Mouse (Mus musculus): ENCODE results near the gene Arhgap15. TPM values are rescaled to one million over a fixed set of nuclear protein-coding genes. Genes with fewer than 3 reads are reported as not detected.
A peak's percentile ranks its signal among the peaks of the same experiment; 100 is the strongest.

Arhgap15 gene
- total RNA-seq, 2 experiments from 2014 or later = 8.7 to 9.7 TPM

DNA sequence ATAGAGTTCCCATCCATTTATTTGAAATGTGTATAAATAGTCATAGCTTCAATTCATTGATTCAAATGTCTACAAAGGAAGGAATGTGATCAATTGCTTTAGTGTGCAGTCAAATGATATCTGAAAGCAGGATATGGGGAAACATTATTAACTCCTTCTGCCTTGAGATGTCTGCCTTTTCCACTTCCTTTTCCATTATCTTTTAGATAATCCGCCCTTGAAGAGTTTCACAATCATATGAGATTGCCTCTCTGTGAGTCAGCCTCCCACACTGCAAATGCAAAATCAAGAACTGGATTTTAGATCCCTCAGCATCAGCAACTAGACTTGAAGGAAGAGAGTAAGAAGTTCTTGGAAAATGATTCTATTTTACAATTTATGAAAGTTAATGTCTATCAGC lies 276.1 kb downstream of the Arhgap15 start:
- no peak for DNase-seq (ENCODE audit: low spot score in 2 of 2)

DNA sequence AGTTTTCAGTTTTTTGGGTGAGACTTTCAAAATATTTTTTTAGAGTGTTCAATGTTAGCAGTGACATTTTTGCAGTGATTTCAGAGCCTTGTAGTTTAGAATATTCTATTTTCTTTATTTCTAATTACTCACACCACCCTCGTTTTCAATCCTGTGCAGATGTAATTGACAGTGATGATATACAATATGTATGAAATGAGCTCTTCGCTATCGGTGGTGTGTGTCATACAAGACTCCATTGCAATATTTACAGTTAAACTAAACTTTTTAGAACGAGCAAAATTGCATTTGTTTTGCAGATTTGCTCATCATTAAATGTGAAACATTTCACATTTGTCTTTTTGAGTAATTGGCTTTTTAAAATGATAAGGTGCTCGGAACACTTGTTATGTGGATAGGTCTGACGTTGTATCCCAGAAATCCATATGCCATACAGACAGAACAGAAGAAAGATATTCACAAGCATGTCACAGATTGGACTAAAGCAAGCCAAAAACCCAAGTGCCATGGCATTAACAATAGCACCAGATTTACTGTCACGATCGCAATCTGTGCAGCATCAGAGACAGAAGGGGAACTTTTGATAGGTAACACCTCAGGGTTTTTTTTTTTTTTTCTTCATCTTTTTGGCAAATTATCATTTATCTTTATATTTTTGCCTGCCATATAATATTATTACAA lies 280.6 kb downstream of the Arhgap15 start:
- peak; percentile 52 to 91 for DNase-seq (ENCODE audit: low spot score in 2 of 2)

GRCm38 (mm10) chr2:44029865-44030264 lies 281.2 kb downstream of the Arhgap15 start:
- peak in 1 of 2 experiments; percentile 23 for DNase-seq (ENCODE audit: low spot score in 2 of 2)

GRCm38 (mm10) chr2:44039522-44040203 lies 291.0 kb downstream of the Arhgap15 start:
- no peak for DNase-seq (ENCODE audit: low spot score in 2 of 2)

DNA sequence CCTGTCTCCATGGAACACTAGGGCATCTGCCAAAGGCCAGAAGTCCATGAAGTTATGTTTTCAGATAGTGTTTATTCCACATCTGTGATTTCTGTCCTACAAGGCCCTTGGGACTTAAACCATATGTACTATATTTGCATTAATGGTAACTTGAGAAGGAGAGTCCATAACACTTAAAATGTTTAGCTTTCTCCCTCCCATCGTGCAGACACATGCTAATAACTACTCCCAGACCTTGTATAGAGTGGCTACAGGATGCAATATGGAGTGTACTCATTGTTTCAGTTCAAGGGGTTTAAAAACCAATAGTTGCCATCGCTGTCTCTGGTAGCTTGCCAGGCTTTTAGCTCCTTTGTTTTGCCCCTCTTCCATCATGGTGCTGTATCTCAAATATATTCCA lies 295.5 kb downstream of the Arhgap15 start:
- no peak for DNase-seq (ENCODE audit: low spot score in 2 of 2)

DNA sequence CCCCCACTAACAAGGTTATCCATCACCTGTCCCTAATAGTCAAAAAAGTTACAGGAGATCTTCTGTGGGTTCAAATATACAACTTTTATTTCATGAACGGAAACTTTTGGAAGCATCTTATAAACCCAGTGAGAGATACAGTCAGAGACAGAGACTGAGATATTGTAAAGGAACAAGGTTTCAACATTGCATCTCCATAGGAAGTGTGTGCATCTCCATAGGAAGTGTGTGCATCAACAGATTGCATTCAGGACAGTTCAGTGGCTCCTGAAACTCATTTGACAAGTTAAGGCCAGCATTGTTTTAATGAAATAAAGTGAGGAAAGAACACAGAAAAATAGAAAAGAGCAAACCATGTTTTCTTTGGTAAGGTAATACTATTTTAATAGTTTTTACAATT lies 296.0 kb downstream of the Arhgap15 start:
- DNase-seq (ENCODE audit: low spot score in 2 of 2) = no peak

GRCm38 (mm10) chr2:44045231-44045630 lies 296.6 kb downstream of the Arhgap15 start:
- no peak for DNase-seq (ENCODE audit: low spot score in 2 of 2)

DNA sequence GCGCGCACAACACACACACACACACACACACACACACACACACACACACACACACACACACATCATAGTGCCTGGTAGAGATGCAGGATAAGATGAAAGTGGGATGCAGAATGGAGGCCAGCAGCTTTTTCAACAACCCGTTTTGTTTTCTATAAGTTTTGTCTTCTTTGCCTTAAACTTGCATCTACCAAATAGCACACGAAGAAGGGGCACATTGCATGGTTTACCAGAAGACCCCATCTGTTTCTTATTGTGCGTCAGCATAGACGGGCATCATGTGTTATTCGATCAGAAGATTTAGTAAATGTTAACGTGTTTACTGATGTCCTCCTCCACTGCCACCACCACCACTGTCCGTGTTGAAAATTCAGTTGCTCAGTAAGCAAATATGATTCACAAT lies 311.7 kb downstream of the Arhgap15 start:
- DNase-seq (ENCODE audit: low spot score in 2 of 2) = no peak

- DNase-seq (ENCODE audit: low spot score in 2 of 2) = peak in 1 of 2 experiments; percentile 40
These were observed 312.1 kb downstream of the Arhgap15 start for GRCm38 (mm10) chr2:44060716-44061115.

DNA sequence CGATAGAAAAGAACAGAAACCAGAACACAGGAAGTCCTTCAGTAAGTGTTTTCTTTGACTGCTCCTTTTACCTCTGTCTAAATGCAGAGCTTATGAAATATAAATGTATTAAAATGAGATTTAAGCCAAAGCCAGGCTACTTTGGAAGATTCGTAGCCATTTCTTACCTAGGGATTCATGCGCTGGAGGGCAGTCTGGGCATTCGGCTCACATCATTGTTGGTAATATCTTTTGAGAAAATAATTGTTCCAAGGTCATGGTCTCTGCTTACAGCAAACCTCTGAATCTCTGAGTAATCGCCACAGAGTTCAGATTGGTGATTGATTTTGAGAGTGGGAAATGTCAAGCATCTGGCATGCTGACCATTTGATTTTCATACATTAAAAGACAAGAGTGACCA lies 316.4 kb downstream of the Arhgap15 start:
- no peak for DNase-seq (ENCODE audit: low spot score in 2 of 2)

GRCm38 (mm10) chr2:44068151-44068840 lies 319.7 kb downstream of the Arhgap15 start:
- DNase-seq (ENCODE audit: low spot score in 2 of 2) = peak in 1 of 2 experiments; percentile 32

GRCm38 (mm10) chr2:44068906-44069305 lies 320.3 kb downstream of the Arhgap15 start:
- peak; percentile 42 to 63 for DNase-seq (ENCODE audit: low spot score in 2 of 2)

DNA sequence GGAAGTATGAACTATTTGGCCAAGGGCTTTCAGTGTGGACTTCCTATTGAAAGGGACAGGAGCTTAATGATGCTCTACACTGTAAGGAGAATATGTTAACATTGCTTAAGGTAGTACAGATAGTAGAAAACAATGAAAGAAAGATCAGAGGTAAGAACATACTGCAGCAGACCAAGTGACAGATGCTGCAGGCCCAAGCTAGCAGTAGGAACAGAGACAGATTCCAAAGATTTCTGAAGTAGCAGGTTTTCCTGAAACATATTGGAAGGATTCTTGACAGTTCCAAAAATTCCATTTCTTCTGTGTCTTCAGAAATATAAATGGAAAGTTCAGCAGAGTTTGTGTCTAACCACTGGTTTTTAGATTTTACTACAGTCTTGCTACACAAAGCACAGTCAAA lies 327.9 kb downstream of the Arhgap15 start:
- DNase-seq (ENCODE audit: low spot score in 2 of 2) = no peak

DNA sequence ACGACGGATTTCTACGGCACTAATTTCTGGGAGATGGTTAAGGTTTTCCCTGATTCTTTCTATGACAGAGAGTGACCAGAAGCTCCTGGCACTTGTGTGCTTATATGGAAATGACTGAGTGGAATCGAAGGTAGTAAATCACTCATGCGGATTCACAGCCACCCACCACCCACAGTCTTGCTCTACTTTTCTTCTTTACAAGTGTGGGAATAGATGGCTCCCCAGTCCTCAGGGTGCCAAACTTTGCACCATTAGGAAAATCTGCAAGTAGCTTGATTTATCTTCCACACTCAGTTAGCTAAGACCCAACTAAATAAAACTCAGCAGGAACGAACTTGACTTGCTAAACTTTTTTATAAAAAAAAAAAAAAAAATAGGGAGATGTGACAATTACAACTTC lies 331.9 kb downstream of the Arhgap15 start:
- DNase-seq (ENCODE audit: low spot score in 2 of 2) = no peak

DNA sequence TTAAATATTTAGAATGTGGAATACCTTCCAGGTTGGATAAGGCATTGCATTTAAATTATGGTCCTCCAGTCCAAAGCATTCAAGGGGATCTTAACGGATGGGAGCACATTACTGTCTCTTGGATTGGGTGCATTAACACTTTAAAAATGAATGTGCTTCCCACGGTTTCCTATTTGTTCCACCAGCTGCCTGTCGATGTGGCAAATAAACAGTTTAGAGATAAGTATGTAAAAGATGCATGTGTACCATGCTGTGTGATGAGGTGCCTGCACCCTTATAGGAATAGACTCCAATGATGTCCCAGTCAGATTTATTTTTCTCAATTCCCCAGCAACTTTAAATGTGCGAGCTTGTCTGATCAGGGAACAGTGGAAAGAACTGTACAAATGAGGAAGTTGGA lies 332.6 kb downstream of the Arhgap15 start:
- no peak for DNase-seq (ENCODE audit: low spot score in 2 of 2)

GRCm38 (mm10) chr2:44084471-44084870 lies 335.8 kb downstream of the Arhgap15 start:
- DNase-seq (ENCODE audit: low spot score in 2 of 2) = no peak

- DNase-seq (ENCODE audit: low spot score in 2 of 2) = no peak
These were observed 337.9 kb downstream of the Arhgap15 start for GRCm38 (mm10) chr2:44086403-44087056.

- DNase-seq (ENCODE audit: low spot score in 2 of 2) = no peak
These were observed 349.9 kb downstream of the Arhgap15 start for GRCm38 (mm10) chr2:44098552-44098951.

GRCm38 (mm10) chr2:44102351-44102750 lies 353.7 kb downstream of the Arhgap15 start:
- no peak for DNase-seq (ENCODE audit: low spot score in 2 of 2)

DNA sequence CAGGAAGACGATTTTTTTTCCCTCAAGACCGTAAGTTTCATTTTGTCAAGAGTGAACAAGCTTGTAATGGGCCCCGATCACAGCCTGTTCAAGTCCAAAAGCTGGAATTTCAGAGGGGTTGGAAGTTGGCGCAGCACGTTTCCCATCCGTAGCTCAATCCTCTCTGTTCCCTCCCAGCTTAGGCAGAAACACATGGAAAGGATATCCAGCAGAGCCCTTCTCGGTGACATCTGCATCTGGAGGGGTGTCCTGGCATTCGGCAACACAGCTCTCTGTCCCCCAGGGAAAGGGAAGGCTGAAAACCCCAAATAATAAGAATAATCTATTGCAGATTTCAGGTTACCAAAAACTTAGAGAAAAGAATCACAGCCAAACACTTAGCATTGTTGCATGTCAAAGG lies 354.7 kb downstream of the Arhgap15 start:
- DNase-seq (ENCODE audit: low spot score in 2 of 2) = no peak

DNA sequence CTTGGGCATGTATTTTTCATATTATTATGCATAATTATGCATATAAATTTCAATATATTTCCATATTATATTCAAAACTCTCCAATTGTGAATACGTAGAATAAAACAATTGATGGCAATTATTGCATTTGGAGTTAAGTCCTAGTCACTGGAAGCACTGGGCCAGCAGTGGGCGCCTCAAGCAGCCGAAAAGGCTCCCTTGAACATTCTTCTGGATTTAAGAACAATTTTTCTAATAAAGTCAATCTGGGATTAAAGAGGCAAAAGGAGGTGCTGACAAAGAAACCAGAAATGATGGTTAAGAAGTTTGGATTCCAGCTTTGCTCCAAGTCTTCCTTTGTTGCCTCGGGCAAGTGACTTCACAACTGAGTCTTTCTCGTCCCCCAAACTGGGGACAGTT lies 355.1 kb downstream of the Arhgap15 start:
- DNase-seq (ENCODE audit: low spot score in 2 of 2) = peak in 1 of 2 experiments; percentile 21

Measured in layer of hippocampus, postnatal 14 days (tissue).